Mouse (Mus musculus) olfactory bulb, adult 2 months (tissue): ENCODE measurements around the gene Efcab8.

Source experiments
- CTCF ChIP-seq: fragments of 200-500 bp; IDR thresholded peaks from 2 replicates; pipeline ENCODE4 v1.5.1; 2012; ENCODE audit warnings: low read depth, mild to moderate bottlenecking, low read length, moderate library complexity; ENCODE audit not compliant: insufficient read depth
- POLR2A ChIP-seq: fragments of 200-500 bp; IDR thresholded peaks from 2 replicates; pipeline ENCODE4 v1.6.1; 2012; ENCODE audit warnings: mild to moderate bottlenecking, low read depth, low read length, moderate library complexity; ENCODE audit not compliant: insufficient read depth

- TF ChIP-seq CTCF, result no peak
- no peak for TF ChIP-seq POLR2A
Measured at GRCm38 (mm10) chr2:153842854-153843253, 63.1 kb downstream of the Efcab8 start.
